Mouse (Mus musculus) spleen, adult 2 months (tissue): ENCODE measurements at regions not wholly inside any gene's neighbourhood (a gene's known extent, or its start where the extent isn't known, plus 50 kb on each side); places are given as distances from the start of the nearest gene placed in this dataset.
"Not testable (repeated sequence)": the region's sequence is repeated elsewhere in the genome, so short reads cannot be mapped to it uniquely, and the experiment has no call there.

Experiments used
- CTCF ChIP-seq: fragments of 200-500 bp; IDR thresholded peaks from 2 replicates; pipeline ENCODE4 v1.5.1; 2011; ENCODE audit warnings: mild to moderate bottlenecking, inconsistent platforms; ENCODE audit not compliant: insufficient read depth, insufficient read length, insufficient replicate concordance; ENCODE audit errors: extremely low read depth
- POLR2A ChIP-seq: fragments of 200-500 bp; IDR thresholded peaks from 2 replicates; pipeline ENCODE4 v1.6.1; 2011; ENCODE audit warnings: low read depth, low read length, inconsistent platforms

GRCm38 (mm10) chr13:74564331-74564727 lies 70.5 kb upstream of the Zfp825 start:
- TF ChIP-seq CTCF, POLR2A: not testable (repeated sequence)
